Comparison of ENCODE assay signal across 25 mouse cellular contexts in genomic region chr5:25517550-25517949, GRCm38 (mm10). TPM values are rescaled to one million over a fixed set of nuclear protein-coding genes. Genes with fewer than 3 reads are reported as not detected.
A peak's percentile ranks its signal among the peaks of the same experiment; 100 is the strongest.
DNase-seq lines count a peak whose midpoint lies in the region; TF ChIP-seq lines count a peak whose summit lies in the region.
"Had no signal": no experiment of that assay in that cellular context is flagged by ENCODE, and none has a peak within 500 bp of the region (broad histone marks: within the 10 kb centered on the region; RNA-seq: fewer than 3 reads in every experiment).

No protein-coding gene starts in this region.

- no peak overlapping the region for H3K27ac ChIP-seq in heart, embryonic 10.5 days
- H3K27ac ChIP-seq in testis, adult 2 months (ENCODE audit: control insufficient read depth, insufficient read depth, low read depth, low read length) = no peak overlapping the region
- H3K27ac ChIP-seq: embryonic facial prominence, embryonic 10.5 days; embryonic facial prominence, embryonic 12.5 days; forebrain, embryonic 13.5 days; forebrain, embryonic 15.5 days had no signal

- no peak for TF ChIP-seq POLR2A in testis, adult 2 months (IDR thresholded peaks at IDR 0.05; ENCODE audit: control insufficient read depth, low read depth, low read length)

- DNase-seq in cerebellum, postnatal 10 days = peak; percentile 38 to 50
- no peak for DNase-seq in cerebellum, adult 8-10 months
- DNase-seq in heart, embryonic 10.5 days (ENCODE audit: low spot score) = peak; percentile 53
- no peak for DNase-seq in heart, postnatal 36 days
- DNase-seq in testis, postnatal 14 days (ENCODE audit: low spot score) = no peak
- DNase-seq: adrenal gland, adult 8-10 months; adrenal gland, postnatal 14 days; adrenal gland, postnatal 36 days; B cell, adult 2 months; cerebellum, adult 11-12 months; cerebellum, adult 2 months; cerebellum, adult 9-11 months; forebrain, postnatal 0 days had no signal

- no peaks in the 10 kb centered on the region for H3K27me3 ChIP-seq in heart, embryonic 10.5 days (ENCODE audit: insufficient read depth, poor library complexity, severe bottlenecking)
- no peaks in the 10 kb centered on the region for H3K27me3 ChIP-seq in testis, adult 2 months (ENCODE audit: control insufficient read depth, insufficient read depth, low read length)
- H3K27me3 ChIP-seq: CH12.LX; embryonic facial prominence, embryonic 12.5 days; forebrain, embryonic 13.5 days; forebrain, embryonic 15.5 days; Patski had no signal

- H3K4me3 ChIP-seq in heart, embryonic 10.5 days = no peak overlapping the region
- peak overlapping the region; percentile 18 for H3K4me3 ChIP-seq in testis, adult 2 months (ENCODE audit: control insufficient read depth, low read depth, low read length)
- H3K4me3 ChIP-seq: embryonic facial prominence, embryonic 10.5 days; embryonic facial prominence, embryonic 12.5 days; forebrain, embryonic 13.5 days; forebrain, embryonic 15.5 days had no signal

- H3K4me1 ChIP-seq in heart, embryonic 10.5 days = no peaks in the 10 kb centered on the region
- H3K4me1 ChIP-seq in testis, adult 2 months (ENCODE audit: control insufficient read depth, insufficient read depth, low read length) = no peaks in the 10 kb centered on the region; the same call in 1 of the 2 replicates
- H3K4me1 ChIP-seq: embryonic facial prominence, embryonic 10.5 days; embryonic facial prominence, embryonic 12.5 days; forebrain, embryonic 13.5 days; forebrain, embryonic 15.5 days had no signal

- WGBS in heart, embryonic 10.5 days = 82% methylated on average over 5 of the region's 5 CpGs

- H3K36me3 ChIP-seq in heart, embryonic 10.5 days = no peaks in the 10 kb centered on the region
- no peaks in the 10 kb centered on the region for H3K36me3 ChIP-seq in testis, adult 2 months (ENCODE audit: control insufficient read depth, insufficient read depth, low read length)
- H3K36me3 ChIP-seq: embryonic facial prominence, embryonic 10.5 days; embryonic facial prominence, embryonic 12.5 days; forebrain, embryonic 15.5 days; G1E had no signal

- no peaks in the 10 kb centered on the region for H3K9me3 ChIP-seq in heart, embryonic 10.5 days
- H3K9me3 ChIP-seq: embryonic facial prominence, embryonic 10.5 days; embryonic facial prominence, embryonic 12.5 days; forebrain, embryonic 13.5 days; forebrain, embryonic 15.5 days; G1E had no signal

- TF ChIP-seq CTCF in testis, adult 2 months (IDR thresholded peaks at IDR 0.05; ENCODE audit: control insufficient read depth, insufficient read depth, insufficient replicate concordance, low read depth, low read length) = no peak

- intact Hi-C loops in heart, postnatal 36 days (cut with DNase I) = no loop called here

RNA-seq across cellular contexts. Expression of gene Cct8l1, which starts 1.7 kb away (rescaled TPM):
- polyA plus RNA-seq in heart, embryonic 10.5 days (2016; fragmentation: Nextera tagmentation; extraction: Ambion mirVana) = 0.14 TPM in 1 of 2 replicates, not detected in the other
- total RNA-seq in heart, postnatal 36 days (2021) = under 1 TPM in 1 of 2 experiments, not detected in 1; 0.14 TPM
- 102 and 108 TPM in 2 replicates for polyA plus RNA-seq in testis, adult 2 months (2012; rRNA removed)
- total RNA-seq: adrenal gland, postnatal 14 days; CH12.LX; forebrain, postnatal 0 days had no signal
- polyA plus RNA-seq: activated CD4-positive, CD25-positive, alpha-beta regulatory T cell, adult 4 months; CD4-positive, CD25-positive, alpha-beta regulatory T cell, adult 4 months; embryonic facial prominence, embryonic 12.5 days; embryonic facial prominence, embryonic 14.5 days; forebrain, embryonic 11.5 days; forebrain, embryonic 13.5 days; forebrain, embryonic 15.5 days; forebrain, postnatal 0 days; G1E; Patski had no signal

RNA-seq across cellular contexts. Expression of gene Kmt2c, which starts 19.0 kb away (rescaled TPM):
- 8.5 and 10.5 TPM in 2 replicates for polyA plus RNA-seq in heart, embryonic 10.5 days (2016; fragmentation: Nextera tagmentation; extraction: Ambion mirVana)
- total RNA-seq in heart, postnatal 36 days (2021) = 10 to 100 TPM; 43.6 to 46.0 TPM
- polyA plus RNA-seq in testis, adult 2 months (2012; rRNA removed) = 7.3 and 7.7 TPM in 2 replicates

Comparison
In these comparisons a context has a peak if more than half of its experiments do, and no peak if none do; other contexts are left out.
1. DNase-seq: peak in cerebellum, postnatal 10 days (2 of 2) and heart, embryonic 10.5 days (single experiment); none in cerebellum, adult 8-10 months (single experiment), heart, postnatal 36 days (0 of 2) and testis, postnatal 14 days (single experiment).
2. RNA of gene Cct8l1, which starts 1.7 kb away (polyA plus RNA-seq): 102 to 108 TPM in testis, adult 2 months; 0.14 TPM in heart, embryonic 10.5 days; every median in the first group is over 10 times any median in the second.